Mouse (Mus musculus) heart, embryonic 13.5 days (tissue): ENCODE measurements at regions not wholly inside any gene's neighbourhood (a gene's known extent, or its start where the extent isn't known, plus 50 kb on each side); places are given as distances from the start of the nearest gene placed in this dataset.
"Not testable (repeated sequence)": the region's sequence is repeated elsewhere in the genome, so short reads cannot be mapped to it uniquely, and the experiment has no call there.

Source experiments
- ATAC-seq: fragments of 200-750 bp; cut with Nextera tagmentation; 2 replicates; pipeline ENCODE4 v1.8.0; 2017; ENCODE audit warnings: moderate TSS enrichment; ENCODE audit not compliant: insufficient number of reproducible peaks, low FRiP score, low TSS enrichment; ENCODE audit errors: extremely low read depth
- H3K27ac ChIP-seq: fragments of 300-500 bp; sonication (generic); replicated peaks from 2 replicates; pipeline ENCODE4 v1.5.1; 2015; ENCODE audit warnings: moderate library complexity, mild to moderate bottlenecking, inconsistent platforms
- H3K27me3 ChIP-seq: fragments of 300-500 bp; sonication (generic); replicated peaks from 2 replicates; pipeline ENCODE4 v1.6.1; 2015; ENCODE audit warnings: mild to moderate bottlenecking, inconsistent platforms
- H3K36me3 ChIP-seq: fragments of 300-500 bp; sonication (generic); 2 replicates; pipeline ENCODE4 v1.6.1; 2015; ENCODE audit warnings: mild to moderate bottlenecking, inconsistent platforms
- H3K4me1 ChIP-seq: fragments of 300-500 bp; sonication (generic); 2 replicates; pipeline ENCODE4 v1.6.1; 2015; ENCODE audit warnings: inconsistent platforms
- H3K4me2 ChIP-seq: fragments of 300-500 bp; sonication (generic); 2 replicates; pipeline ENCODE4 v1.6.1; 2015; ENCODE audit warnings: inconsistent platforms, mild to moderate bottlenecking, moderate library complexity
- H3K4me3 ChIP-seq: fragments of 300-500 bp; sonication (generic); 2 replicates; pipeline ENCODE4 v1.5.1; 2015; ENCODE audit warnings: moderate library complexity, mild to moderate bottlenecking, inconsistent platforms
- H3K9ac ChIP-seq: fragments of 300-500 bp; sonication (generic); 2 replicates; pipeline ENCODE4 v1.6.1; 2015; ENCODE audit warnings: inconsistent platforms, mild to moderate bottlenecking, moderate library complexity
- H3K9me3 ChIP-seq: fragments of 300-500 bp; sonication (generic); 2 replicates; pipeline ENCODE4 v1.6.1; 2016; ENCODE audit warnings: inconsistent platforms
- WGBS: fragments of 180-500 bp; shearing (Covaris S2); methylation state at CpG from one replicate; pipeline ENCODE4 v1.1.7; 2015; ENCODE audit warnings: mixed read lengths; 5-methylcytosine and 5-hydroxymethylcytosine counted together

- Histone ChIP-seq H3K9ac (no peak overlapping the region), H3K4me3 (no peak overlapping the region), H3K27ac (no peak overlapping the region), H3K27me3 (no peaks in the 10 kb centered on the region), H3K4me1 (no peaks in the 10 kb centered on the region), H3K36me3 (no peaks in the 10 kb centered on the region), H3K4me2 (no peak overlapping the region), H3K9me3 (no peaks in the 10 kb centered on the region)
- 76% methylated on average over 6 of the region's 6 CpGs for WGBS
- no peak for ATAC-seq
Observed at GRCm38 (mm10) chr7:137649650-137650049, 212.2 kb downstream of the Glrx3 start.

GRCm38 (mm10) chr7:137653837-137654236 lies 216.4 kb downstream of the Glrx3 start:
- Histone ChIP-seq H3K4me2 (no peak overlapping the region), H3K4me1 (no peaks in the 10 kb centered on the region), H3K36me3 (no peaks in the 10 kb centered on the region), H3K9ac (no peak overlapping the region), H3K27me3 (no peaks in the 10 kb centered on the region), H3K9me3 (no peaks in the 10 kb centered on the region), H3K27ac (no peak overlapping the region), H3K4me3 (no peak overlapping the region)
- ATAC-seq, result no peak
- 78% methylated on average over 4 of the region's 4 CpGs for WGBS

DNA sequence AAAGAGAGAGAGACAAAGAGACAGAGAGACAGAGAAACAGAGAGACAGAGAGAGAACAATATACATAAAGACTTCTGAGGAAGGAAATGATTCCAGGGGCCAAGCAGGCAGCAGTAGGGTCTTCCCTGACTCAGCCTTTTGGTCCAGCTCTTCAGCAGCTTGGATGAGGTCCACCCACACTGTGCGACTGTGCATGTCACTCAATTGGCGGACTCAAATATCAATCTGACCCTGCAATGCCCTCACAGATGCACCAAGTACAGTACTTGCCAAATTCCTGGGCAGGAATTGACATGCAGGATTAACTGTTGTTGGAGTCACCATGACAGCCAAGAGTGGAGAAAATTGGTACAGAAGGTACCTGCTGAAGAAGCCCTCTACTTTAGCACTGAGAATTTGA lies 229.8 kb downstream of the Glrx3 start:
- Histone ChIP-seq H3K27ac (no peak overlapping the region), H3K4me3 (no peak overlapping the region), H3K4me2 (no peak overlapping the region), H3K4me1 (no peaks in the 10 kb centered on the region), H3K9ac (no peak overlapping the region), H3K27me3 (no peaks in the 10 kb centered on the region), H3K9me3 (no peaks in the 10 kb centered on the region), H3K36me3 (no peaks in the 10 kb centered on the region)
- no peak for ATAC-seq
- 77% methylated on average over 2 of the region's 2 CpGs for whole genome bisulfite sequencing

GRCm38 (mm10) chr7:137671156-137671555 lies 233.7 kb downstream of the Glrx3 start:
- Histone ChIP-seq H3K4me1 (no peaks in the 10 kb centered on the region), H3K27ac (no peak overlapping the region), H3K36me3 (no peaks in the 10 kb centered on the region), H3K9ac (no peak overlapping the region), H3K4me3 (no peak overlapping the region), H3K9me3 (no peaks in the 10 kb centered on the region), H3K4me2 (no peak overlapping the region), H3K27me3 (no peaks in the 10 kb centered on the region)
- ATAC-seq, result no peak
- WGBS, result 49% methylated on average over 4 of the region's 4 CpGs

DNA sequence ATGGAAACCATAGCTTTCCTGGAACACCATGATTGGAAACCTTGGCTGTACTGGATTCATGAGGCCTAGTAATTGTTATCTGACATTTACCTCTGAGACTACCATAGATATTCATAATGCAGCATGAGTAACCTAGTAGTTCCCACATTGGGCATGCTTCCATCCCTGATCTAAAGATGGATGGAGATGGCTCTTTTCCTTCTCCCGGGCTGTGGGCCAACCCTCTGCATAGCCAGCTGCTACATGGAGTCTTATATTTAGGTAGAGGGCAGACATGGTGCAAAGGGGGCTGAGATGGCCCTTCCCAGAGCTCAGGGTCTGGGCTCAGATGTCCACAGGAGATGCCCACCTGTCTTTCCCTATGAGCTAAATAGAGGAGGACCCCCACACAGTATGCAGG lies 237.2 kb downstream of the Glrx3 start:
- 64% methylated on average over 1 of the region's 1 CpGs for WGBS
- H3K4me2 ChIP-seq, result no peak overlapping the region
- no peaks in the 10 kb centered on the region for H3K27me3 ChIP-seq

DNA sequence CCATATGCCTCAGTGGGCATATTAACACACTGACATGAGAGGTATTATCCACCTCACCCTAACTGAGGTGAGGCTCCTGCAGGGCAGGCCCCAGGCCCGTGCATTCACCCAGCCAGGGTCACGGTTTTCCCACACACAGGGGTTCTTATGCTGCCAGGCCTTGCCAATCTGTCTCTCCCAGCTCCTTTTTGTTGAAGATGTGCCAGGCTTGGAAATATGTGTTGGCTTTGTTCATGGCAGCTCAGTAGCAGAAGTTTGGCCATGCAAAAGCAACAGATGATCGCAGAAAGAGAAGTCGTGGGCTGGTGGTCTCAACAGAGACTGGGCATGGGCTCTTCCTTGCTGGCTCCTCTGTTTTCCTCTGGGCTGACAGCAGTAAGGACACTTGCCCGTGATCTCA lies 238.0 kb downstream of the Glrx3 start:
- H3K4me3 ChIP-seq, result no peak overlapping the region
- H3K9me3 ChIP-seq, result no peaks in the 10 kb centered on the region
- 72% methylated on average over 5 of the region's 5 CpGs for WGBS
- no peak overlapping the region for H3K4me2 ChIP-seq
- no peaks in the 10 kb centered on the region for H3K4me1 ChIP-seq
- no peak for ATAC-seq
- no peak overlapping the region for H3K9ac ChIP-seq
- no peaks in the 10 kb centered on the region for H3K36me3 ChIP-seq
- H3K27me3 ChIP-seq, result no peaks in the 10 kb centered on the region
- H3K27ac ChIP-seq, result no peak overlapping the region

More for the DNA sequence above, 237.2 kb downstream of the Glrx3 start:
- no peak overlapping the region for H3K9ac ChIP-seq
- H3K4me1 ChIP-seq, result no peaks in the 10 kb centered on the region
- no peaks in the 10 kb centered on the region for H3K9me3 ChIP-seq
- no peak overlapping the region for H3K4me3 ChIP-seq
- no peak for ATAC-seq
- no peak overlapping the region for H3K27ac ChIP-seq
- no peaks in the 10 kb centered on the region for H3K36me3 ChIP-seq

- ATAC-seq, result no peak
- Histone ChIP-seq H3K27ac (no peak overlapping the region), H3K4me3 (no peak overlapping the region), H3K4me1 (no peaks in the 10 kb centered on the region), H3K36me3 (no peaks in the 10 kb centered on the region), H3K9ac (no peak overlapping the region), H3K9me3 (no peaks in the 10 kb centered on the region), H3K4me2 (no peak overlapping the region), H3K27me3 (no peaks in the 10 kb centered on the region)
- WGBS, result 73% methylated on average over 6 of the region's 6 CpGs
Observed at GRCm38 (mm10) chr7:137684826-137685225, 247.4 kb downstream of the Glrx3 start.

- Histone ChIP-seq H3K36me3 (no peaks in the 10 kb centered on the region), H3K27me3 (no peaks in the 10 kb centered on the region), H3K4me2 (no peak overlapping the region), H3K4me1 (no peaks in the 10 kb centered on the region), H3K4me3 (no peak overlapping the region), H3K27ac (no peak overlapping the region), H3K9me3 (no peaks in the 10 kb centered on the region), H3K9ac (no peak overlapping the region)
- ATAC-seq, result no peak
- WGBS, result 74% methylated on average over 6 of the region's 6 CpGs
Observed at GRCm38 (mm10) chr7:137685320-137685719, 247.9 kb downstream of the Glrx3 start.

DNA sequence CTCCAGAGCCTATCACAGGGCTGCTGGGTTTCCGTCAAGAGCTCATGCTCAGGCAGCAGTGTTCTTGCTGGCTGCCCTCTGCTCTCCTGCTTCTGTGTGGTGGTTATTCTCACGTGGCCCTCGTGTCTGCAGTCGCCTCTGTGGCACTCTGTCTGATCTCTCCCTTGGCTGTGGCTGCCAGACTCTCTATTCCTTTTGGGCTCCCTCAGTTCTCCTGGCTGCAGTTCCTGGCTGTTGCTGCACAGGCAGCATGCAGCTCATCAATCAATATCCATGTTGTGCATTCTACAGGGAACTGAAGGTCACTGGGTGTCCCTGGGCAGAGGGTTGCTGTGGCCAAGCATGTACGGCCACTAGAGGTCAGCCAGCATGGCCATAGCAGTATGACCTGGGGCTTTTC lies 259.4 kb downstream of the Glrx3 start:
- Histone ChIP-seq H3K4me1 (no peaks in the 10 kb centered on the region), H3K27me3 (no peaks in the 10 kb centered on the region), H3K27ac (no peak overlapping the region), H3K36me3 (no peaks in the 10 kb centered on the region), H3K9ac (no peak overlapping the region), H3K4me2 (no peak overlapping the region), H3K4me3 (no peak overlapping the region), H3K9me3 (no peaks in the 10 kb centered on the region)
- ATAC-seq, result no peak
- 67% methylated on average over 5 of the region's 5 CpGs for WGBS

DNA sequence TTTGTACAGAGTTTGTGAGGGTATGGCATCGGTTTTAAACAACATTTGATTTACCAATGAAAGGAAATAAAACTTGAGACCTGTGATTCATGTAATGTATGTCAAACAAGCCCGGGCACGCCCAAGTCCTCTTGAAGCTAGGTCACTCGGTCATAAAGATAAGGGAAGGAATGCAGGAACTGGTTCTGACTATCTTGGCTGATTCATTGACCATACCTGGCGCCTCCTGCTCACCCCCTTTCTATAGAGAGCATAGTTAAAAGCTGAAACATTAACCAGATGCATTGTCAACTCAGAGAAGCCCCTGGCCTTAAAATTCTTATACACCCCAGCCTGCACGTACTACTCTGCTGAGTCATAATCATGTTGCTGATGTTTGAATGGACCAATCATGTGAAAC lies 261.1 kb downstream of the Glrx3 start:
- not testable (repeated sequence) for ATAC-seq, H3K27me3 ChIP-seq, H3K9ac ChIP-seq, H3K27ac ChIP-seq, H3K9me3 ChIP-seq, H3K4me3 ChIP-seq, H3K4me2 ChIP-seq, H3K4me1 ChIP-seq, H3K36me3 ChIP-seq
- 63% methylated on average over 6 of the region's 6 CpGs for WGBS

DNA sequence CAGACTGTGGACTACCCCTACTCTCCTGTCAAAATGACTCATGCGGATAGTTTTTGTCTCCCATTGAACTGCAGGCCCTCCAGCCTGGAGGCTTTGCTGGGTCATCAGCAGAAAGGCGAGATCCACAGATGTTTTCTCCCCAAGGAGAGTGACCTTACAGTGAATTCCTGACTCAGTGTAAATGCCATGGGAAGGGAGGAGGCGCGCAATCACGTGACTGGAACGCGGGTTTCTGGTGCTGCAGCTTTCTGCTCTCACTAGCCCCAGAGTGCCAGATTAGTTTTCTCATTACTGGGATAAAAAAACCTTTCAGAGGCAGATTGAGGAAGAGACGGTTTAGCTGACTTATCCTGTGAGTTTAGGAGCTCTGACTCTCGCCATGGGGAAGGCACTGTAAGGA lies 275.4 kb downstream of the Glrx3 start:
- H3K27me3 ChIP-seq, result no peaks in the 10 kb centered on the region
- H3K4me2 ChIP-seq, result no peak overlapping the region
- H3K4me3 ChIP-seq, result no peak overlapping the region
- no peak for ATAC-seq
- no peaks in the 10 kb centered on the region for H3K9me3 ChIP-seq
- no peak overlapping the region for H3K9ac ChIP-seq
- 52% methylated on average over 9 of the region's 9 CpGs for WGBS
- H3K36me3 ChIP-seq, result no peaks in the 10 kb centered on the region
- H3K4me1 ChIP-seq, result peaks cover 3% of the 10 kb centered on the region; the same call in 1 of the 2 replicates
- no peak overlapping the region for H3K27ac ChIP-seq

- Histone ChIP-seq H3K4me2 (no peak overlapping the region), H3K9me3 (no peaks in the 10 kb centered on the region), H3K4me3 (no peak overlapping the region), H3K27me3 (no peaks in the 10 kb centered on the region), H3K9ac (no peak overlapping the region), H3K27ac (no peak overlapping the region), H3K36me3 (no peaks in the 10 kb centered on the region), H3K4me1 (peaks cover 3% of the 10 kb centered on the region; the same call in 1 of the 2 replicates)
- WGBS, result 64% methylated on average over 3 of the region's 3 CpGs
- ATAC-seq, result no peak
Observed at GRCm38 (mm10) chr7:137713856-137714255, 276.4 kb downstream of the Glrx3 start.
